ENCODE assay signal across 18 mouse cellular contexts in genomic region chr2:112912611-112913010, GRCm38 (mm10).
DNase-seq lines count a peak whose midpoint lies in the region; ATAC-seq and TF ChIP-seq lines count a peak whose summit lies in the region.
"Had no signal": no experiment of that assay in that cellular context is flagged by ENCODE, and none has a peak within 500 bp of the region (broad histone marks: within the 10 kb centered on the region; RNA-seq: fewer than 3 reads in every experiment).

No protein-coding gene starts in this region.

- no peak for TF ChIP-seq CTCF in brain, embryonic 14.5 days (IDR thresholded peaks at IDR 0.05; ENCODE audit: borderline replicate concordance, extremely low read depth, insufficient read depth, insufficient read length)

- no peak for DNase-seq in frontal cortex, postnatal 10 days (ENCODE audit: low spot score in 2 of 2)
- DNase-seq in brain, adult 2 months (ENCODE audit: low read depth, low spot score): peak; percentile 56
- DNase-seq in brain, embryonic 14.5 days (ENCODE audit: low read depth): peak; percentile 44
- peak; percentile 52 for DNase-seq in layer of hippocampus, adult 9-11 months
- no peak for DNase-seq in kidney, postnatal 36 days
- DNase-seq in spleen, postnatal 4 days (ENCODE audit: low spot score in 2 of 2): no peak
- DNase-seq: adrenal gland, adult 8-10 months; adrenal gland, postnatal 36 days; cerebellum, adult 11-12 months; cerebellum, adult 9-11 months; embryo, embryonic 11 days; gastrocnemius, postnatal 14 days; heart, postnatal 36 days had no signal

- peak; percentile 32; the same call in 1 of the 2 replicates for ATAC-seq in frontal cortex, adult (ENCODE audit: low TSS enrichment)
- ATAC-seq: forebrain, embryonic 13.5 days; hindbrain, embryonic 16.5 days; inflammation-experienced regulatory T-cells, adult 6 months; intestine, postnatal 0 days had no signal

- TF ChIP-seq POLR2A in brain, embryonic 14.5 days (IDR thresholded peaks at IDR 0.05; ENCODE audit: borderline replicate concordance, extremely low read depth, insufficient read depth, insufficient read length, poor library complexity, severe bottlenecking): no peak

Comparison
In these comparisons a context has a peak if more than half of its experiments do, and no peak if none do; other contexts are left out.
1. DNase-seq: peak in brain, adult 2 months (single experiment), brain, embryonic 14.5 days (single experiment) and layer of hippocampus, adult 9-11 months (single experiment); none in frontal cortex, postnatal 10 days (0 of 2), kidney, postnatal 36 days (0 of 2) and spleen, postnatal 4 days (0 of 2).